In the genomic region with DNA sequence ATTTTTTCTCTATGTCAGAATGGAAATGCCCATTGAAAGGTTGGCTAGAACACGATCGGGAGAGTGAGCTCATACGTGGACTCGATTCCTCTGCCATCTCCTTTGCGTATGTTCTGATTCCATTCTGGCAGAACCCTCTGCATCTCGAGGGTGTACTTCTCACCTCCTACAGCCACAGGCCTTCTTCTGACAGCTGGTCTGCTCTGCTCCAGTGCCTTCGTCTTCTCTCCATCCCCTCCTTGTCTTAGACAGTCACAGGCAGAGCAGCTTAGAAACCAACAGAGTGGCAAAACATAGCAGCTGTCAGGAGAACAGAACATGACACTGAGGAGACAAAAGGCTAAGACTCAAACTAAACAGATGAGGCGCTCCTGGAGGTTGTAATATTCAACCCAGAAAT, we compare ENCODE assay signal across 24 mouse cellular contexts.
A peak's percentile ranks its signal among the peaks of the same experiment; 100 is the strongest.
DNase-seq lines count a peak whose midpoint lies in the region; ATAC-seq lines count a peak whose summit lies in the region.
"Had no signal": no experiment of that assay in that cellular context is flagged by ENCODE, and none has a peak within 500 bp of the region (broad histone marks: within the 10 kb centered on the region; RNA-seq: fewer than 3 reads in every experiment).

No protein-coding gene starts in this region.

- H3K9me3 ChIP-seq in hindbrain, embryonic 16.5 days (ENCODE audit: control insufficient read depth, low read length): no peaks in the 10 kb centered on the region
- H3K9me3 ChIP-seq in hindbrain, embryonic 13.5 days: no peaks in the 10 kb centered on the region
- H3K9me3 ChIP-seq: embryonic facial prominence, embryonic 10.5 days; forebrain, embryonic 15.5 days; limb, embryonic 15.5 days had no signal

- peak; percentile 56; the same call in 1 of the 2 replicates for ATAC-seq in hindbrain, embryonic 16.5 days
- no peak for ATAC-seq in hindbrain, embryonic 13.5 days (ENCODE audit: low FRiP score)
- no peak for ATAC-seq in megakaryocyte, adult 5-6 weeks (ENCODE audit: poor library complexity, severe bottlenecking)
- ATAC-seq: forebrain, embryonic 15.5 days; inflammation-experienced regulatory T-cells, adult 6 months; midbrain, embryonic 16.5 days had no signal

- H3K4me1 ChIP-seq in hindbrain, embryonic 16.5 days (ENCODE audit: control insufficient read depth, insufficient read depth, low read depth, low read length): no peaks in the 10 kb centered on the region
- H3K4me1 ChIP-seq in hindbrain, embryonic 13.5 days (replicated peaks): no peaks in the 10 kb centered on the region
- H3K4me1 ChIP-seq: embryonic facial prominence, embryonic 10.5 days; forebrain, embryonic 15.5 days; limb, embryonic 15.5 days had no signal

- H3K9ac ChIP-seq in hindbrain, embryonic 16.5 days (ENCODE audit: low read depth, low read length): no peak overlapping the region
- no peak overlapping the region for H3K9ac ChIP-seq in hindbrain, embryonic 13.5 days
- H3K9ac ChIP-seq: forebrain, embryonic 15.5 days; limb, embryonic 15.5 days; liver, embryonic 14.5 days; lung, embryonic 14.5 days had no signal

- H3K36me3 ChIP-seq in hindbrain, embryonic 16.5 days (ENCODE audit: control insufficient read depth, insufficient read depth, low read length): no peaks in the 10 kb centered on the region
- H3K36me3 ChIP-seq in hindbrain, embryonic 13.5 days: no peaks in the 10 kb centered on the region
- H3K36me3 ChIP-seq: embryonic facial prominence, embryonic 10.5 days; forebrain, embryonic 15.5 days; limb, embryonic 15.5 days had no signal

- no peaks in the 10 kb centered on the region for H3K27me3 ChIP-seq in hindbrain, embryonic 16.5 days (replicated peaks; ENCODE audit: control insufficient read depth, insufficient read depth, low read length)
- H3K27me3 ChIP-seq in hindbrain, embryonic 13.5 days: no peaks in the 10 kb centered on the region
- H3K27me3 ChIP-seq: forebrain, embryonic 15.5 days; limb, embryonic 15.5 days had no signal

- WGBS in hindbrain, embryonic 16.5 days: 83% methylated on average over 8 of the region's 8 CpGs
- 87% methylated on average over 8 of the region's 8 CpGs for whole genome bisulfite sequencing in hindbrain, embryonic 13.5 days

- DNase-seq in right cerebral cortex, adult 18-20 months: peak; percentile 76
- DNase-seq in right cerebral cortex, postnatal 14 days: no peak
- peak; percentile 5 to 41 for DNase-seq in left cerebral cortex, adult 9 months (ENCODE audit: low spot score in 2 of 2)
- no peak for DNase-seq in lung, postnatal 36 days
- DNase-seq: adrenal gland, postnatal 10 days; cerebellum, adult 2 months; gastrocnemius, postnatal 10 days; heart, adult 11 months; heart, postnatal 10 days; kidney, adult 18-20 months; kidney, postnatal 4 days; lung, embryonic 14.5 days; lung, postnatal 4 days; thymus, postnatal 25 days had no signal

- no peak overlapping the region for H3K4me3 ChIP-seq in hindbrain, embryonic 16.5 days (ENCODE audit: low read length)
- H3K4me3 ChIP-seq in hindbrain, embryonic 13.5 days: no peak overlapping the region
- H3K4me3 ChIP-seq: embryonic facial prominence, embryonic 10.5 days; forebrain, embryonic 15.5 days; limb, embryonic 15.5 days had no signal

- no peak overlapping the region for H3K4me2 ChIP-seq in hindbrain, embryonic 16.5 days (ENCODE audit: low read length)
- no peak overlapping the region for H3K4me2 ChIP-seq in hindbrain, embryonic 13.5 days
- H3K4me2 ChIP-seq: forebrain, embryonic 15.5 days; heart, embryonic 11.5 days; limb, embryonic 15.5 days; lung, embryonic 14.5 days had no signal

- H3K27ac ChIP-seq in hindbrain, embryonic 16.5 days (ENCODE audit: low read depth, low read length): no peak overlapping the region
- H3K27ac ChIP-seq in hindbrain, embryonic 13.5 days: no peak overlapping the region
- H3K27ac ChIP-seq: embryonic facial prominence, embryonic 10.5 days; forebrain, embryonic 15.5 days; limb, embryonic 15.5 days; liver, embryonic 14.5 days had no signal

Comparison
In these comparisons a context has a peak if more than half of its experiments do, and no peak if none do; other contexts are left out.
1. DNase-seq: peak in right cerebral cortex, adult 18-20 months (single experiment) and left cerebral cortex, adult 9 months (2 of 2); none in right cerebral cortex, postnatal 14 days (single experiment) and lung, postnatal 36 days (single experiment).